ENCODE assay signal across 8 mouse cellular contexts in genomic region chr14:25766441-25766840, GRCm38 (mm10). TPM values are rescaled to one million over a fixed set of nuclear protein-coding genes. Genes with fewer than 3 reads are reported as not detected.
DNase-seq lines count a peak whose midpoint lies in the region; ATAC-seq and TF ChIP-seq lines count a peak whose summit lies in the region.

No protein-coding gene starts in this region.

- H3K4me2 ChIP-seq in heart, embryonic 15.5 days = peak overlapping the region; percentile 91
- peak overlapping the region; percentile 90 for H3K4me2 ChIP-seq in embryonic facial prominence, embryonic 14.5 days (ENCODE audit: low read depth, low read length)
- peak overlapping the region; percentile 94 for H3K4me2 ChIP-seq in intestine, embryonic 16.5 days (ENCODE audit: low read depth, low read length)
- peak overlapping the region; percentile 97 for H3K4me2 ChIP-seq in myocyte (ENCODE audit: low read depth)

- WGBS in heart, embryonic 15.5 days = 46% methylated on average over 4 of the region's 4 CpGs
- WGBS in embryonic facial prominence, embryonic 14.5 days = 14% methylated on average over 4 of the region's 4 CpGs
- 39% methylated on average over 4 of the region's 4 CpGs for WGBS in intestine, embryonic 16.5 days

- no peaks in the 10 kb centered on the region for H3K36me3 ChIP-seq in heart, embryonic 15.5 days
- H3K36me3 ChIP-seq in embryonic facial prominence, embryonic 14.5 days (ENCODE audit: control insufficient read depth, insufficient read depth, low read length) = no peaks in the 10 kb centered on the region
- H3K36me3 ChIP-seq in intestine, embryonic 16.5 days (ENCODE audit: control insufficient read depth, insufficient read depth, low read length) = no peaks in the 10 kb centered on the region
- peaks cover 19% of the 10 kb centered on the region for H3K36me3 ChIP-seq in myocyte (ENCODE audit: control insufficient read depth, insufficient read depth)

- no peak overlapping the region for H3ac ChIP-seq in myocyte (ENCODE audit: control insufficient read depth, insufficient read length)

- H3K9me3 ChIP-seq in heart, embryonic 15.5 days (replicated peaks) = no peaks in the 10 kb centered on the region
- H3K9me3 ChIP-seq in embryonic facial prominence, embryonic 14.5 days (ENCODE audit: control insufficient read depth, low read length) = no peaks in the 10 kb centered on the region
- H3K9me3 ChIP-seq in intestine, embryonic 16.5 days (ENCODE audit: control insufficient read depth, low read length) = no peaks in the 10 kb centered on the region

- H3K9ac ChIP-seq in heart, embryonic 15.5 days = peak overlapping the region; percentile 77
- H3K9ac ChIP-seq in embryonic facial prominence, embryonic 14.5 days (ENCODE audit: low read depth, low read length) = peak overlapping the region; percentile 86
- peak overlapping the region; percentile 86 for H3K9ac ChIP-seq in intestine, embryonic 16.5 days (ENCODE audit: low read depth, low read length)

- TF ChIP-seq POLR2A in myocyte (IDR thresholded peaks at IDR 0.05; ENCODE audit: insufficient read length, low read depth) = no peak

- H3K4me3 ChIP-seq in heart, embryonic 15.5 days = peak overlapping the region; percentile 72
- H3K4me3 ChIP-seq in embryonic facial prominence, embryonic 14.5 days (ENCODE audit: low read depth, low read length) = peak overlapping the region; percentile 78
- peak overlapping the region; percentile 80 for H3K4me3 ChIP-seq in intestine, embryonic 16.5 days (ENCODE audit: low read length)
- peak overlapping the region; percentile 97 for H3K4me3 ChIP-seq in myocyte

- no peak for DNase-seq in heart, postnatal 4 days
- no peak for DNase-seq in embryonic facial prominence, embryonic 14.5 days (ENCODE audit: low spot score)
- no peak for DNase-seq in layer of hippocampus, postnatal 14 days (ENCODE audit: low spot score in 2 of 2)
- DNase-seq in gastrocnemius, adult 8-10 months (ENCODE audit: low spot score in 2 of 2) = no peak
- no peak for DNase-seq in layer of hippocampus, adult 18-20 months (ENCODE audit: low spot score in 2 of 2)

- peaks cover 59% of the 10 kb centered on the region for H3K4me1 ChIP-seq in heart, embryonic 15.5 days (replicated peaks)
- H3K4me1 ChIP-seq in embryonic facial prominence, embryonic 14.5 days (ENCODE audit: control insufficient read depth, insufficient read depth, low read length) = peaks cover 33% of the 10 kb centered on the region
- H3K4me1 ChIP-seq in intestine, embryonic 16.5 days (ENCODE audit: control insufficient read depth, insufficient read depth, low read length) = peaks cover 29% of the 10 kb centered on the region

- H3K27ac ChIP-seq in heart, embryonic 15.5 days = peak overlapping the region; percentile 38; the same call in 1 of the 2 replicates
- H3K27ac ChIP-seq in embryonic facial prominence, embryonic 14.5 days (replicated peaks; ENCODE audit: low read depth, low read length) = peak overlapping the region; percentile 17; the same call in 1 of the 2 replicates
- H3K27ac ChIP-seq in intestine, embryonic 16.5 days (ENCODE audit: low read length) = 0 out of 2 replicates have a peak overlapping the region, but pooled peaks have one; percentile 19

- H3K79me2 ChIP-seq in myocyte (ENCODE audit: control insufficient read depth, insufficient read depth) = peaks cover 69% of the 10 kb centered on the region

- no peaks in the 10 kb centered on the region for H3K27me3 ChIP-seq in heart, embryonic 15.5 days
- H3K27me3 ChIP-seq in embryonic facial prominence, embryonic 14.5 days (replicated peaks; ENCODE audit: control insufficient read depth, insufficient read depth, low read length) = no peaks in the 10 kb centered on the region
- no peaks in the 10 kb centered on the region for H3K27me3 ChIP-seq in intestine, embryonic 16.5 days (replicated peaks; ENCODE audit: control insufficient read depth, insufficient read depth, low read length)
- no peaks in the 10 kb centered on the region for H3K27me3 ChIP-seq in myocyte (ENCODE audit: control insufficient read depth, insufficient read depth, insufficient read length)

- ATAC-seq in heart, embryonic 15.5 days (replicated peaks; ENCODE audit: insufficient number of reproducible peaks, insufficient read depth, low FRiP score, low read depth) = no peak
- no peak for ATAC-seq in embryonic facial prominence, embryonic 14.5 days (ENCODE audit: low read depth)
- no peak for ATAC-seq in intestine, embryonic 16.5 days

TF ChIP-seq in myocyte, 11 proteins besides CTCF, POLR2A, EP300 and RAD21:
- TF ChIP-seq MYOG (IDR thresholded peaks at IDR 0.05; ENCODE audit: control insufficient read depth in 1 of 3, insufficient read depth in 1 of 3, insufficient read length in 2 of 3, low read depth in 2 of 3) = no peak
- no peak for TF ChIP-seq E2F4 (IDR thresholded peaks at IDR 0.05; ENCODE audit: insufficient read depth)
- no peak for TF ChIP-seq MAX (IDR thresholded peaks at IDR 0.05; ENCODE audit: low read depth)
- no peak for TF ChIP-seq MYOD1 (IDR thresholded peaks at IDR 0.05; ENCODE audit: control insufficient read depth in 1 of 3, insufficient read length in 2 of 3, low read depth in 2 of 3)
- TF ChIP-seq TCF12 (IDR thresholded peaks at IDR 0.05; ENCODE audit: insufficient read depth, poor library complexity, severe bottlenecking) = no peak
- TF ChIP-seq SRF (IDR thresholded peaks at IDR 0.05; ENCODE audit: control insufficient read depth, insufficient read length, low read depth) = no peak
- peak; percentile 14 for TF ChIP-seq POLR2AphosphoS2 (IDR thresholded peaks at IDR 0.05; ENCODE audit: insufficient read length, low read depth)
- TF ChIP-seq USF1 (IDR thresholded peaks at IDR 0.05; ENCODE audit: low read depth) = no peak

RNA-seq across cellular contexts. Expression of gene Zcchc24, which starts 2.4 kb away (rescaled TPM):
- polyA plus RNA-seq in heart, embryonic 15.5 days (2015; fragmentation: Nextera tagmentation; extraction: Ambion mirVana) = 22.4 and 26.8 TPM in 2 replicates
- total RNA-seq in heart, postnatal 4 days (2021) = 10 to 100 TPM; 48.6 to 52.2 TPM
- 45.6 and 48.1 TPM in 2 replicates for polyA plus RNA-seq in embryonic facial prominence, embryonic 14.5 days (2014; fragmentation: Nextera tagmentation; extraction: Ambion mirVana)
- polyA plus RNA-seq in intestine, embryonic 16.5 days (2015; fragmentation: Nextera tagmentation; extraction: Ambion mirVana) = 9.1 and 10.0 TPM in 2 replicates
- 86.2 TPM for polyA plus RNA-seq in myocyte (2012; fragmentation: generic; extraction: Trizol)
- total RNA-seq in layer of hippocampus, postnatal 14 days (2021) = 10 to 100 TPM; 60.4 to 63.5 TPM
- 10 to 100 TPM; 54.4 to 82.7 (median 64.0) TPM for total RNA-seq in gastrocnemius, adult 8-10 months (2022)
- total RNA-seq in layer of hippocampus, adult 18-20 months (2021) = 10 to 100 TPM; 61.8 to 65.7 TPM
